9 mouse cellular contexts compared by ENCODE assay signal in the genomic region with DNA sequence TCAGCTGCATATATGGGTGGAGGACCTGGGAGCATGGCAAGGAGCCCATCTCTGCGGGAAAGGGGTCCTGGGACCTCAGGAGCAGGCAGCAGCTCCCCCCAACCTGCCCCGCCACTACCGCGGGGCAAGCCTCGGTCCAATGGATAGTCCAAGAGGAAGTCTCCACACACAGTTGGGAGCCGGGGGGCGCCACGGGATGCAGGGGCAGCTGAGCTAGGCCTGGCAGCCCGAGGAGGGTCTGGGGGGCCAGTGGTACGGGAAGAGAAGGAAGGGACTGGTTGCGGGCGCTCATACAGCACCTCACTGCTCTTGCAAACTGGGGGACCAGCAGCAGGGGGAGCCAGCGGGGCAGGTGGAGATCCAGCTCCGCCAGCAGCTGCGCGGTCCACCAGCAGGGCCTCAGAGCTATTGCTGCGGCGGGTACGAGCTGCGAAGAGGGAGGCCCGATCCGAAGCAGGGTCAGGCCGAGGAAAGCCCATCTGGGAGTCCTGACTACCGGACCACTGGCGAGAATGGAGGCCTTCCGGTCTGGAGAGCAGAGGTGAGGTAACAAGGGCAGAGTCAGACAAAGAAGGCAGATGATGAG. TPM values are rescaled to one million over a fixed set of nuclear protein-coding genes. Genes with fewer than 3 reads are reported as not detected.
DNase-seq lines count a peak whose midpoint lies in the region; ATAC-seq and TF ChIP-seq lines count a peak whose summit lies in the region.
"Had no signal": no experiment of that assay in that cellular context is flagged by ENCODE, and none has a peak within 500 bp of the region (broad histone marks: within the 10 kb centered on the region; RNA-seq: fewer than 3 reads in every experiment).

No protein-coding gene starts in this region.

- ATAC-seq in midbrain, embryonic 13.5 days = no peak
- ATAC-seq in intestine, postnatal 0 days = 0 out of 2 replicates have a peak, but pooled peaks have one; percentile 15

- WGBS in midbrain, embryonic 10.5 days = 31% methylated on average over 26 of the region's 26 CpGs
- 32% methylated on average over 26 of the region's 26 CpGs for WGBS in midbrain, embryonic 13.5 days
- 35% methylated on average over 21 of the region's 26 CpGs for WGBS in intestine, postnatal 0 days

- H3K27ac ChIP-seq in midbrain, embryonic 10.5 days (replicated peaks) = 0 out of 2 replicates have a peak overlapping the region, but pooled peaks have one; percentile 17
- H3K27ac ChIP-seq in midbrain, embryonic 13.5 days = no peak overlapping the region
- H3K27ac ChIP-seq in intestine, postnatal 0 days (ENCODE audit: low read depth, low read length) = no peak overlapping the region
- H3K27ac ChIP-seq: macrophage had no signal

- H3K9ac ChIP-seq in midbrain, embryonic 13.5 days (replicated peaks) = no peak overlapping the region
- no peak overlapping the region for H3K9ac ChIP-seq in intestine, postnatal 0 days (ENCODE audit: low read depth, low read length)

- peak; percentile 76 for TF ChIP-seq CTCF in intestine, postnatal 0 days (IDR thresholded peaks at IDR 0.05; ENCODE audit: low read depth)

- peaks cover 6% of the 10 kb centered on the region; the same call in 1 of the 2 replicates for H3K9me3 ChIP-seq in midbrain, embryonic 10.5 days (replicated peaks)
- no peaks in the 10 kb centered on the region for H3K9me3 ChIP-seq in midbrain, embryonic 13.5 days
- no peaks in the 10 kb centered on the region for H3K9me3 ChIP-seq in intestine, postnatal 0 days (ENCODE audit: control insufficient read depth)

- H3K4me2 ChIP-seq in midbrain, embryonic 13.5 days (replicated peaks) = no peak overlapping the region
- no peak overlapping the region for H3K4me2 ChIP-seq in intestine, postnatal 0 days (replicated peaks; ENCODE audit: low read depth)

- DNase-seq in midbrain, embryonic 10.5 days (ENCODE audit: low spot score) = peak; percentile 66
- peak; percentile 60 for DNase-seq in c-Kit-positive CD71-negative TER-119-negative erythroid progenitor cells, embryonic 14.5 days (ENCODE audit: low read depth)
- peak; percentile 58 for DNase-seq in gastrocnemius, postnatal 25 days
- peak; percentile 83 for DNase-seq in liver
- DNase-seq in naive thymus-derived CD4-positive, alpha-beta T cell, adult 2 months (ENCODE audit: low read depth) = peak; percentile 83
- DNase-seq in thymus, postnatal 25 days = peak; percentile 84

- H3K4me3 ChIP-seq in midbrain, embryonic 10.5 days = peak overlapping the region; percentile 29
- no peak overlapping the region for H3K4me3 ChIP-seq in midbrain, embryonic 13.5 days (replicated peaks)
- H3K4me3 ChIP-seq in intestine, postnatal 0 days (ENCODE audit: low read depth, low read length) = no peak overlapping the region

- peaks cover 23% of the 10 kb centered on the region for H3K36me3 ChIP-seq in midbrain, embryonic 10.5 days
- H3K36me3 ChIP-seq in midbrain, embryonic 13.5 days = peaks cover 45% of the 10 kb centered on the region
- H3K36me3 ChIP-seq in intestine, postnatal 0 days (ENCODE audit: control insufficient read depth, insufficient read depth) = peaks cover 11% of the 10 kb centered on the region; the same call in 1 of the 2 replicates

- peaks cover 16% of the 10 kb centered on the region for H3K4me1 ChIP-seq in midbrain, embryonic 10.5 days
- peaks cover 11% of the 10 kb centered on the region for H3K4me1 ChIP-seq in midbrain, embryonic 13.5 days (replicated peaks)
- no peaks in the 10 kb centered on the region for H3K4me1 ChIP-seq in intestine, postnatal 0 days (replicated peaks; ENCODE audit: control insufficient read depth, insufficient read depth, low read length)

- H3K27me3 ChIP-seq in midbrain, embryonic 10.5 days (ENCODE audit: low read depth, poor library complexity, severe bottlenecking) = no peaks in the 10 kb centered on the region
- no peaks in the 10 kb centered on the region for H3K27me3 ChIP-seq in midbrain, embryonic 13.5 days
- no peaks in the 10 kb centered on the region for H3K27me3 ChIP-seq in intestine, postnatal 0 days (replicated peaks; ENCODE audit: control insufficient read depth, insufficient read depth, low read length)

RNA-seq across cellular contexts. Expression of a gene that starts 5.4 kb away (rescaled TPM):
- polyA plus RNA-seq in midbrain, embryonic 10.5 days (2016; fragmentation: Nextera tagmentation; extraction: Ambion mirVana) = 85.9 and 90.5 TPM in 2 replicates
- polyA plus RNA-seq in midbrain, embryonic 13.5 days (2015; fragmentation: Nextera tagmentation; extraction: Ambion mirVana) = 110 and 111 TPM in 2 replicates
- total RNA-seq in gastrocnemius, postnatal 25 days (2021) = 1 to 10 TPM; 4.7 to 7.3 TPM
- 18.2 and 24.0 TPM in 2 replicates for polyA plus RNA-seq in intestine, postnatal 0 days (2015; fragmentation: Nextera tagmentation; extraction: Ambion mirVana)

RNA-seq across cellular contexts. Expression of a gene that starts 11.6 kb away (rescaled TPM):
- 0.36 and 0.50 TPM in 2 replicates for polyA plus RNA-seq in midbrain, embryonic 10.5 days (2016; fragmentation: Nextera tagmentation; extraction: Ambion mirVana)
- polyA plus RNA-seq in midbrain, embryonic 13.5 days (2015; fragmentation: Nextera tagmentation; extraction: Ambion mirVana) = not detected in 2 replicates
- total RNA-seq in gastrocnemius, postnatal 25 days (2021) = not detected
- polyA plus RNA-seq in intestine, postnatal 0 days (2015; fragmentation: Nextera tagmentation; extraction: Ambion mirVana) = not detected in 2 replicates
- polyA plus RNA-seq: macrophage had no signal

RNA-seq across cellular contexts. Expression of a gene that starts 17.0 kb away (rescaled TPM):
- 17.0 and 17.6 TPM in 2 replicates for polyA plus RNA-seq in midbrain, embryonic 10.5 days (2016; fragmentation: Nextera tagmentation; extraction: Ambion mirVana)
- 46.0 and 51.0 TPM in 2 replicates for polyA plus RNA-seq in midbrain, embryonic 13.5 days (2015; fragmentation: Nextera tagmentation; extraction: Ambion mirVana)
- total RNA-seq in gastrocnemius, postnatal 25 days (2021) = under 1 TPM; 0.16 to 0.56 TPM
- 20.7 and 22.2 TPM in 2 replicates for polyA plus RNA-seq in intestine, postnatal 0 days (2015; fragmentation: Nextera tagmentation; extraction: Ambion mirVana)

RNA-seq across cellular contexts. Expression of a gene that starts 19.5 kb away (rescaled TPM):
- polyA plus RNA-seq in midbrain, embryonic 10.5 days (2016; fragmentation: Nextera tagmentation; extraction: Ambion mirVana) = 16.7 and 23.2 TPM in 2 replicates
- 31.8 and 34.9 TPM in 2 replicates for polyA plus RNA-seq in midbrain, embryonic 13.5 days (2015; fragmentation: Nextera tagmentation; extraction: Ambion mirVana)
- total RNA-seq in gastrocnemius, postnatal 25 days (2021) = 10 to 100 TPM; 21.8 to 27.6 TPM
- 19.3 and 19.5 TPM in 2 replicates for polyA plus RNA-seq in intestine, postnatal 0 days (2015; fragmentation: Nextera tagmentation; extraction: Ambion mirVana)

RNA-seq across cellular contexts. Expression of a gene that starts 28.7 kb away (rescaled TPM):
- 27.9 and 35.8 TPM in 2 replicates for polyA plus RNA-seq in midbrain, embryonic 10.5 days (2016; fragmentation: Nextera tagmentation; extraction: Ambion mirVana)
- polyA plus RNA-seq in midbrain, embryonic 13.5 days (2015; fragmentation: Nextera tagmentation; extraction: Ambion mirVana) = 25.3 and 30.4 TPM in 2 replicates
- 1 to 10 TPM; 6.1 to 8.2 TPM for total RNA-seq in gastrocnemius, postnatal 25 days (2021)
- 15.3 and 16.2 TPM in 2 replicates for polyA plus RNA-seq in intestine, postnatal 0 days (2015; fragmentation: Nextera tagmentation; extraction: Ambion mirVana)
